16 mouse cellular contexts compared by ENCODE assay signal in genomic region chr17:73081360-73082133, GRCm38 (mm10). TPM values are rescaled to one million over a fixed set of nuclear protein-coding genes. Genes with fewer than 3 reads are reported as not detected.
DNase-seq lines count a peak whose midpoint lies in the region; ATAC-seq and TF ChIP-seq lines count a peak whose summit lies in the region.
"Had no signal": no experiment of that assay in that cellular context is flagged by ENCODE, and none has a peak within 500 bp of the region (broad histone marks: within the 10 kb centered on the region; RNA-seq: fewer than 3 reads in every experiment).

No protein-coding gene starts in this region.

- 0 out of 2 replicates have a peak, but pooled peaks have one; percentile 10 for TF ChIP-seq CTCF in heart, adult 2 months (IDR thresholded peaks at IDR 0.05)
- TF ChIP-seq CTCF in kidney, postnatal 0 days (IDR thresholded peaks at IDR 0.05; ENCODE audit: low read depth): no peak
- no peak for TF ChIP-seq CTCF in embryonic fibroblast, embryonic 13.5 days (IDR thresholded peaks at IDR 0.05; ENCODE audit: borderline replicate concordance, insufficient read depth, low read length)

- no peak overlapping the region for H3K4me3 ChIP-seq in heart, adult 2 months
- H3K4me3 ChIP-seq in kidney, postnatal 0 days (replicated peaks; ENCODE audit: low read depth, low read length): no peak overlapping the region
- no peak overlapping the region for H3K4me3 ChIP-seq in embryonic fibroblast, embryonic 13.5 days (ENCODE audit: insufficient read depth, low read length)
- H3K4me3 ChIP-seq: erythroblast, embryonic 14.5 days; liver, embryonic 12.5 days; midbrain, embryonic 10.5 days had no signal

- TF ChIP-seq EP300 in heart, adult 2 months (IDR thresholded peaks at IDR 0.05; ENCODE audit: insufficient read depth, low read depth, low read length): no peak

- H3K36me3 ChIP-seq in heart, adult 2 months (ENCODE audit: control insufficient read depth, insufficient read depth, low read length): peaks cover 4% of the 10 kb centered on the region; the same call in 1 of the 2 replicates
- H3K36me3 ChIP-seq in kidney, postnatal 0 days (ENCODE audit: insufficient read depth, low read length): no peaks in the 10 kb centered on the region
- H3K36me3 ChIP-seq: liver, embryonic 12.5 days; midbrain, embryonic 10.5 days had no signal

- H3K79me2 ChIP-seq in heart, adult 2 months (replicated peaks; ENCODE audit: control insufficient read depth, insufficient read depth, low read length): no peaks in the 10 kb centered on the region

- no peak for DNase-seq in heart, adult 2 months
- no peak for DNase-seq in heart, postnatal 25 days (ENCODE audit: low spot score)
- DNase-seq in kidney, postnatal 0 days (ENCODE audit: low spot score): no peak
- no peak for DNase-seq in kidney, postnatal 4 days
- no peak for DNase-seq in adrenal gland, adult (ENCODE audit: inconsistent age in 2 of 2, low spot score in 1 of 2)
- no peak for DNase-seq in thymus, postnatal 4 days
- DNase-seq in left cerebral cortex, postnatal 10 days (ENCODE audit: extremely low spot score in 1 of 2, low spot score in 2 of 2): no peak
- DNase-seq: adrenal gland, adult 8-10 months; cerebellum, postnatal 14 days; kidney, adult 2 months; layer of hippocampus, adult 9-11 months; lung, postnatal 10 days had no signal

- WGBS in heart, adult 2 months: 25% methylated on average over 9 of the region's 9 CpGs
- WGBS in kidney, postnatal 0 days: 35% methylated on average over 9 of the region's 9 CpGs

- no peak for TF ChIP-seq POLR2A in heart, adult 2 months (IDR thresholded peaks at IDR 0.05; ENCODE audit: insufficient read depth, low read depth, low read length)
- no peak for TF ChIP-seq POLR2A in embryonic fibroblast, embryonic 13.5 days (IDR thresholded peaks at IDR 0.05; ENCODE audit: low read depth, low read length)

- no peak overlapping the region; the same call in 1 of the 2 replicates for H3K9ac ChIP-seq in heart, adult 2 months (ENCODE audit: low read depth, low read length)
- H3K9ac ChIP-seq in kidney, postnatal 0 days (ENCODE audit: low read depth, low read length): no peak overlapping the region
- H3K9ac ChIP-seq: liver, embryonic 12.5 days had no signal

- intact Hi-C loops in heart, adult 2 months (cut with DNase I): loop anchor here (5.0 kb wide), 1 partner anchor 189 kb away; no protein-coding TSS in a partner anchor
- intact Hi-C loops in heart, postnatal 25 days (cut with DNase I): no loop called here
- intact Hi-C loops in left cerebral cortex, postnatal 10 days (cut with DNase I): no loop called here

- no peak for ATAC-seq in kidney, postnatal 0 days (replicated peaks; ENCODE audit: low FRiP score, low read depth)
- ATAC-seq: liver, embryonic 12.5 days had no signal

- no peak overlapping the region for H3K4me2 ChIP-seq in kidney, postnatal 0 days (ENCODE audit: low read length)
- H3K4me2 ChIP-seq: liver, embryonic 12.5 days had no signal

- H3K27me3 ChIP-seq in heart, adult 2 months (ENCODE audit: control insufficient read depth, insufficient read depth, low read length): no peaks in the 10 kb centered on the region; the same call in 1 of the 2 replicates
- H3K27me3 ChIP-seq in kidney, postnatal 0 days (ENCODE audit: insufficient read depth, low read length): no peaks in the 10 kb centered on the region

- no peaks in the 10 kb centered on the region for H3K9me3 ChIP-seq in kidney, postnatal 0 days (replicated peaks; ENCODE audit: low read length)
- H3K9me3 ChIP-seq: liver, embryonic 12.5 days; midbrain, embryonic 10.5 days had no signal

- H3K4me1 ChIP-seq in heart, adult 2 months (ENCODE audit: control insufficient read depth, insufficient read depth, low read length): peaks cover 2% of the 10 kb centered on the region
- no peaks in the 10 kb centered on the region for H3K4me1 ChIP-seq in kidney, postnatal 0 days (replicated peaks; ENCODE audit: insufficient read depth, low read length)
- H3K4me1 ChIP-seq in embryonic fibroblast, embryonic 13.5 days (ENCODE audit: control insufficient read depth, insufficient read depth, low read length): peaks cover 14% of the 10 kb centered on the region
- H3K4me1 ChIP-seq: liver, embryonic 12.5 days; midbrain, embryonic 10.5 days had no signal

- H3K27ac ChIP-seq in heart, adult 2 months: peak overlapping the region; percentile 33; the same call in 1 of the 2 replicates
- peak overlapping the region; percentile 31; the same call in 1 of the 2 replicates for H3K27ac ChIP-seq in kidney, postnatal 0 days
- H3K27ac ChIP-seq in embryonic fibroblast, embryonic 13.5 days (ENCODE audit: insufficient read depth, low read length): peak overlapping the region; percentile 82
- H3K27ac ChIP-seq: liver, embryonic 12.5 days; midbrain, embryonic 10.5 days had no signal

RNA-seq across cellular contexts. Expression of gene Lclat1, which starts 26.2 kb away (rescaled TPM):
- 100 to 1,000 TPM; 100 to 104 TPM for total RNA-seq in heart, adult 2 months (2021)
- polyA plus RNA-seq in heart, adult 2 months (2012; rRNA removed): 30.2 and 65.1 TPM in 2 replicates
- 100 to 1,000 TPM; 107 to 116 TPM for total RNA-seq in heart, postnatal 25 days (2021)
- polyA plus RNA-seq in kidney, postnatal 0 days (2015; fragmentation: Nextera tagmentation; extraction: Ambion mirVana): 12.5 and 14.5 TPM in 2 replicates
- polyA plus RNA-seq in embryonic fibroblast, embryonic 13.5 days (2011; ENCODE audit: insufficient read length, low read depth, missing spikeins): 73.4 and 86.8 TPM in 2 replicates
- 10 to 100 TPM; 41.1 to 44.3 TPM for total RNA-seq in left cerebral cortex, postnatal 10 days (2021)
- polyA plus RNA-seq: erythroblast, embryonic 14.5 days had no signal

Comparison
In these comparisons a context has a peak if more than half of its experiments do, and no peak if none do; other contexts are left out.
1. H3K27ac ChIP-seq: peak in every context shown above with its lines; median percentile 82 in embryonic fibroblast, embryonic 13.5 days; 33 in heart, adult 2 months; 31 in kidney, postnatal 0 days.